Mouse (Mus musculus): ENCODE measurements at regions not wholly inside any gene's neighbourhood (a gene's known extent, or its start where the extent isn't known, plus 50 kb on each side); places are given as distances from the start of the nearest gene placed in this dataset.
A peak's percentile ranks its signal among the peaks of the same experiment; 100 is the strongest.

GRCm38 (mm10) chrX:58093245-58093644 lies 70.7 kb downstream of the Zic3 start:
- no peak for DNase-seq (ENCODE audit: low spot score)

GRCm38 (mm10) chrX:58117761-58118426 lies 95.4 kb downstream of the Zic3 start:
- DNase-seq (ENCODE audit: low spot score), result no peak

GRCm38 (mm10) chrX:58155371-58156124 lies 133.0 kb downstream of the Zic3 start:
- DNase-seq (ENCODE audit: low spot score), result peak; percentile 57

GRCm38 (mm10) chrX:58157361-58157760 lies 134.9 kb downstream of the Zic3 start:
- no peak for DNase-seq (ENCODE audit: low spot score)

- DNase-seq (ENCODE audit: low spot score), result no peak
Observed at GRCm38 (mm10) chrX:58166184-58166904, 143.8 kb downstream of the Zic3 start.

- no peak for DNase-seq (ENCODE audit: low spot score)
Observed at GRCm38 (mm10) chrX:58174326-58174725, 151.8 kb downstream of the Zic3 start.
